Mouse (Mus musculus): ENCODE measurements at regions not wholly inside any gene's neighbourhood (a gene's known extent, or its start where the extent isn't known, plus 50 kb on each side); places are given as distances from the start of the nearest gene placed in this dataset.

DNA sequence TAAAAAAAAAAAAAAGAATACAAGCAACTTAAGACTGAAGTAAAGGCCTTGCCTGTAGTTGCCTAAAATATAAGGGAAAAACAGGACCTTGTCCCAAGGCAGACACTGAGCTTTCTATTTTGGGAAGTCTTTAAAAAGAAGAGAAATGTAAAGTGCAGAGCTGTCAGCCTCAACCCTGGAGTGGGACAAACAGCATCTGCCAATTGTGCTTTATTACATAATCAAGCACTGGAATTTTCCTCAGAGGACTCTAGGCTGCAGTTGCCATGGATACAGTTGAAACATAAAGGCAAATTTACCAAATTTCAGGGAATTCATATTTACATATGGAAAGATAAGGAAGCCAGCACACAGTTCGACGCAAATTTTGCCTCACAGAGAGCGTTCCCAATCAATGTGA lies 406.7 kb downstream of the Gm597 start:
- no peak for DNase-seq

DNA sequence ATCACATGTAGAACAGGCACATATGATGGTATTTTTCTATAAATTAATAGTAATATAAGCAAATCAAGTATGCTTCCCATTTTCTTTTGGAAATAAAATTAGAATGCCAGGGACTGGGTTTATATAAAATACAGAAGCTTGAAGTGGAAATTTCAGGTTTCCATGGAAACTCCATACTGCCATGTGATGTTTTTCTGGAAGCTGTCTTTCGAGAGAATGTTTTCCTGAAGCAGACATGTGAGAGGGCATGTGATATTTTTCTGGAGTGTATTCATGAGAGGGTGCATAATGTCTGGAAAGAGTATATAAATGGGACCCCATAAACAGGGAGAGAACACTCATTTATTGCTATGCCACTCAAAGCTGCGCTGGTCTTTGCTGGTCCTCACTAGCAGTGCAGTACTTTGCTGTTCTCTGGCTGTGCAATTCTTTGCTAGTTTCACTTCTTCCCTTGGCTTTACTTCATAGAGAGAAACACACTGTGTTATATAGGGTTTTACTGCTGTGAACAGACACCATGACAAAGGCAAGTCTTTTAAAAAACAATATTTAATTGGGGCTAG lies 430.6 kb downstream of the Gm597 start:
- DNase-seq: no peak

DNA sequence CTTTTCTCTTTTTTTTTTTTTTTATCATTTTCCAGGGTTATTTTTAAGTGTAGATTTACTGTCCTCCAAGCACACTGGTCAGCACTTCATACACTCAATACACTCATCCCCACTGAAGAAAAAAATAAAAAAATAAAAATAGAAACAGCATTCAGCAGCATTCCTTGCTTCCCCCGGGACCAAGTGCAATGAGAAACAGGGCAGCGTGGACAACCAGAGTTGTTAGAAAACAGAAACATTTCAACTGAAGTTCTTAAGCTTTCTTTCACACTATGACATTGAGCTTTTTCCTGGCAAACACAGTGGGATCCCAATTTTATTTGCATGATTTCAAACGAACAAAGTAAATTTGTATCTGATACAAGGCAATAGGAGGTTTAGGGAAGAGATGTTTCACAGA lies 431.5 kb downstream of the Gm597 start:
- no peak for DNase-seq

DNA sequence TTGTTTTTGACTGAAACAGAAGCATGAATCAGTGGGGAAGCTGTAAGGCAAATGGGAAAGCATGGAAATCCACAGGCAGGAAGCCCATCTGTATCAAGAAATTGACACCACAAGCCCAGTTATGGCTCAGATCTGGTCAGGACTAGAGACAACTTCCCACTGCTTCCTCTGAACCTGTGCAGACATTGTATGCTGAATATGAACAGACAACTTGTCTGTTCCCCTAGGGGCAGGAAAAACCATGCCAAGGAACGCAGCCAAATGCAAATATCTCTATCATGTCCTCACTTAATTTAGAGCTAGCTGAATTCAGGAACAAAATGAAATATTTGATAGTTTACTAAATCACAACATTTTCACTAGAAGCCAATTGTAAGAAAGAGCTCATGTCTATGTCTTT lies 440.0 kb downstream of the Gm597 start:
- DNase-seq: peak; percentile 49 to 67

DNA sequence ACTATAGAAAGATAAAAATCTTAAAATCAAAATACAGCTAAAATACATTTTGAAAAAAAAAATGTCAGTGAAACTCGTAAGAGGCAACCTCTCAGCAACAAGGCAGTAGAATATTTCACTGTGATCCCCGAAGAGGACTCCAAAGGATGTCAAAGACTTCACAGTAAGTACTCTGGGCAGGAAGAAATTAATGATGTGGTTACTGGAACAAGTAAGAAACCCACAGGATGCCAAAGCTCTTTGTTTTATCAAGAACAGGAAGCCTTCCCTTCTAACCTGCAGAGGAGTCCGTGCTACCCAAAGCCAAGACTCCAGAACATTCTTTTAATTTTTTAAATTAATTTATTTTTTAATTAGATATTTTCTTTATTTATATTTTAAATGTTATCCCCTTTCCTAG lies 445.7 kb downstream of the Gm597 start:
- no peak for DNase-seq

DNA sequence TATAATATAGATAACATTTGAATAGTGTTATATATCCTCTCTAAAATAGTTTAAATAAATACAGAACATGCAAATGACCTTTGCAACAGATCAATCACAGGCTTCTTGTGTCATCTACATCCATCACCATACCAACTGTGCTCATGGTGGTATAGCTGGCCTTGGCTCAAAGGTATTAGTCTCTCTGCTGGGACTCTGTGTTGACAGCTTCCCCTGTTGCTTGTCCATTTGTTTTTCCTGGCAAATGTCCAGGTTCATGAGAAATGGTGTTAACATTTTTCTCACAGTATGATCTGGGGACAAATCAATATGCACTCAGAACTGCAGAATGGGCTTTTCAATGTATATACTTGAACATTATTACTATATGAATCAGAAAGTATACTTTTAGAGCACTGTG lies 448.0 kb downstream of the Gm597 start:
- DNase-seq: peak; percentile 56 to 74

DNA sequence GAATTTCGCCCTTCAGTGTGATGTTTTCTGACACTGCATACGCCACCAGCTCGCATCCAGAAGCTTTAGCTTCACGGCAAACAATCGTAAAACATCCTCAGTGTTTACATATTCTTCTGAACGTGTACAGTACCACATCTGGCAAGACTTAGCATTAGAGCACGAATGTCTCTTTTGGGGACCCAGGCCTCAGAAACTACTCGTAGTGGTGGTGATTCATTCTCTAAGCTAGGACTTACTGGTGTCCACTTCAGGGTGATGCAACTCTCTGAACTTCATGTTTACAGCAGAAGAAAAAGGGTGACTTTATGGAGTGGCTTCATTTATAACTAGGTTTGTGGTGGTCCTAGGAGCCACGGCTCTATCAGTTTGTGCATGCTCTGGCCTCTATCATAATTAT lies 451.1 kb downstream of the Gm597 start:
- DNase-seq: no peak

DNA sequence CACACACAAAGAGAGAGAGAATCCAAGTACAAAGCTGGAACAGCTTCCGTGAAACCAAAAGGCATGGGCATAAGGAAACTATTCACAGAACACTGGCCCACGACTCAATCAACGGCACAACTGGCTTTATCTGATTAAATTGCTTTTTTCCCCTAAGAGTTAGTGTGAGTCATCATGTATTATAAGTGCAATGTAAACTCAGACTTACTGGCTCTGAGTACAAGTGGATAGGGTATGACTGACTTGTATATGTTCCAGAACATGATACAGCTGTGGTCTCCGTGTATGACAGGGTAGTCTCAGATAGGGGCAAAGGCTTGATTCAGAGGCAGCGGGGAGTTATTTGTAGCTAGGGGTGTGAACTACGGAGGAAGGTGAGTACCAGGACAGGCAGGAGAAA lies 451.5 kb downstream of the Gm597 start:
- no peak for DNase-seq

DNA sequence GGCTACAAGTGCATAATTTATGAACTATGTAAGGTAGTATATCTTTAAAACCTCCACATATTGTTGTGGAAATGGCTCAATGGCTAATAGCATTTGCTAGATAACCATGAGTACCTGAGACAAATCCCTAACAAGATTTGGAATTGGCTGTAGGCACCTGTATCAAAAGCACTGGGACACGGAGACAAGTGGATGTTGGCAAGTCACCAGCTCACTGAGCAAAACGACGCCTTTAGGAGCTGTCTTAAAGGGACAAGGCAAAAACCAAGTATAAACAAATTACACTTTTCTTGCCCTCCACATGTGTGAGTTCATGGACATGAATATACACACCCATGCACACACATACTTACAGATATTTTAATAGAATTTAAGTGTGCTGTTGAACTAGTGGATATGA lies 455.9 kb downstream of the Gm597 start:
- DNase-seq: peak; percentile 44 to 73

Data from cerebellum, postnatal 25 days (tissue).